8 mouse cellular contexts compared by ENCODE assay signal in genomic region chr4:95160912-95161669, GRCm38 (mm10).
DNase-seq lines count a peak whose midpoint lies in the region; ATAC-seq lines count a peak whose summit lies in the region.

No protein-coding gene starts in this region.

- peak overlapping the region; percentile 81 for H3K27ac ChIP-seq in embryonic facial prominence, embryonic 11.5 days (replicated peaks; ENCODE audit: low read depth, low read length)
- H3K27ac ChIP-seq in midbrain, embryonic 11.5 days (ENCODE audit: low read depth, low read length) = peak overlapping the region; percentile 68

- ATAC-seq in embryonic facial prominence, embryonic 11.5 days (replicated peaks; ENCODE audit: insufficient number of reproducible peaks, low FRiP score, low TSS enrichment, low read depth) = peak; percentile 93
- peak; percentile 56 for ATAC-seq in granulocyte monocyte progenitor cell, adult 5-6 weeks (replicated peaks; ENCODE audit: poor library complexity, severe bottlenecking)
- peak; percentile 95 for ATAC-seq in midbrain, embryonic 11.5 days (ENCODE audit: low FRiP score)

- peak; percentile 97 for DNase-seq in adrenal gland, postnatal 14 days
- DNase-seq in embryonic facial prominence, embryonic 11.5 days (ENCODE audit: low spot score) = peak; percentile 85
- peak; percentile 95 for DNase-seq in kidney, adult 11 months
- DNase-seq in left cerebral cortex, postnatal 4 days = peak; percentile 79
- peak; percentile 97 for DNase-seq in midbrain, embryonic 11.5 days (ENCODE audit: low spot score, missing footprints)
- peak; percentile 75 for DNase-seq in right cerebral cortex, postnatal 4 days
- DNase-seq in yolk sac, embryonic 10.5 days (ENCODE audit: low spot score) = peak; percentile 85

- H3K36me3 ChIP-seq in embryonic facial prominence, embryonic 11.5 days (replicated peaks; ENCODE audit: control insufficient read depth, insufficient read depth, low read depth, low read length) = no peaks in the 10 kb centered on the region
- H3K36me3 ChIP-seq in midbrain, embryonic 11.5 days (ENCODE audit: control insufficient read depth, insufficient read depth, low read length) = no peaks in the 10 kb centered on the region

- H3K9me3 ChIP-seq in embryonic facial prominence, embryonic 11.5 days (replicated peaks; ENCODE audit: control insufficient read depth, low read length) = no peaks in the 10 kb centered on the region
- H3K9me3 ChIP-seq in midbrain, embryonic 11.5 days (ENCODE audit: control insufficient read depth, low read length) = no peaks in the 10 kb centered on the region

- WGBS in embryonic facial prominence, embryonic 11.5 days = 2% methylated on average over 53 of the region's 53 CpGs
- WGBS in midbrain, embryonic 11.5 days = 2% methylated on average over 53 of the region's 53 CpGs

- H3K4me1 ChIP-seq in embryonic facial prominence, embryonic 11.5 days (ENCODE audit: control insufficient read depth, insufficient read depth, low read length) = no peaks in the 10 kb centered on the region
- H3K4me1 ChIP-seq in midbrain, embryonic 11.5 days (ENCODE audit: control insufficient read depth, insufficient read depth, low read length) = peaks cover 4% of the 10 kb centered on the region; the same call in 1 of the 2 replicates

- peak overlapping the region; percentile 65 for H3K9ac ChIP-seq in embryonic facial prominence, embryonic 11.5 days (replicated peaks; ENCODE audit: low read length)
- H3K9ac ChIP-seq in midbrain, embryonic 11.5 days (ENCODE audit: low read length) = peak overlapping the region; percentile 84

- intact Hi-C loops in left cerebral cortex, postnatal 4 days (cut with DNase I) = no loop called here

- peak overlapping the region; percentile 83 for H3K4me2 ChIP-seq in embryonic facial prominence, embryonic 11.5 days (ENCODE audit: low read depth, low read length)
- H3K4me2 ChIP-seq in midbrain, embryonic 11.5 days = peak overlapping the region; percentile 79

- no peaks in the 10 kb centered on the region for H3K27me3 ChIP-seq in embryonic facial prominence, embryonic 11.5 days (ENCODE audit: control insufficient read depth, insufficient read depth, low read length)
- no peaks in the 10 kb centered on the region; the same call in 1 of the 2 replicates for H3K27me3 ChIP-seq in midbrain, embryonic 11.5 days (ENCODE audit: control insufficient read depth, insufficient read depth, low read length)

- peak overlapping the region; percentile 42 for H3K4me3 ChIP-seq in embryonic facial prominence, embryonic 11.5 days (ENCODE audit: low read depth, low read length)
- peak overlapping the region; percentile 52 for H3K4me3 ChIP-seq in midbrain, embryonic 11.5 days (ENCODE audit: low read depth, low read length)

Comparison
In these comparisons a context has a peak if more than half of its experiments do, and no peak if none do; other contexts are left out.
1. Peak in every context shown above with its lines: DNase-seq, ATAC-seq, H3K4me3 ChIP-seq and H3K27ac ChIP-seq.